Mouse (Mus musculus) kidney, postnatal 0 days (tissue): ENCODE results near the gene Kcna5. TPM values are rescaled to one million over a fixed set of nuclear protein-coding genes. Genes with fewer than 3 reads are reported as not detected.
A peak's percentile ranks its signal among the peaks of the same experiment; 100 is the strongest.

Experiments
- ATAC-seq: fragments of 200-750 bp; cut with Nextera tagmentation; replicated peaks from 2 replicates; pipeline ENCODE4 v1.8.0; 2017; ENCODE audit warnings: low read depth, moderate number of reproducible peaks, moderate TSS enrichment, moderate library complexity; ENCODE audit not compliant: low FRiP score
- DNase-seq: peaks from one replicate; pipeline ENCODE4 v3.0.0-alpha.2; 2016; ENCODE audit warnings: low spot score
- H3K27ac ChIP-seq: fragments of 300-500 bp; sonication (generic); 2 replicates; pipeline ENCODE4 v1.5.1; 2014; ENCODE audit warnings: mild to moderate bottlenecking
- H3K27me3 ChIP-seq: fragments of 300-500 bp; sonication (generic); 2 replicates; pipeline ENCODE4 v1.6.1; 2014; ENCODE audit warnings: low read length, mixed read lengths; ENCODE audit not compliant: insufficient read depth
- H3K36me3 ChIP-seq: fragments of 300-500 bp; sonication (generic); 2 replicates; pipeline ENCODE4 v1.6.1; 2014; ENCODE audit warnings: low read length, mixed read lengths; ENCODE audit not compliant: insufficient read depth
- H3K4me1 ChIP-seq: fragments of 300-500 bp; sonication (generic); replicated peaks from 2 replicates; pipeline ENCODE4 v1.6.1; 2014; ENCODE audit warnings: antibody characterized with exemption, low read length, mixed read lengths; ENCODE audit not compliant: insufficient read depth
- H3K4me2 ChIP-seq: fragments of 300-500 bp; sonication (generic); 2 replicates; pipeline ENCODE4 v1.6.1; 2014; ENCODE audit warnings: mild to moderate bottlenecking, low read length, moderate library complexity, mixed read lengths
- H3K4me3 ChIP-seq: fragments of 300-500 bp; sonication (generic); replicated peaks from 2 replicates; pipeline ENCODE4 v1.5.1; 2014; ENCODE audit warnings: low read depth, low read length
- H3K9ac ChIP-seq: fragments of 300-500 bp; sonication (generic); 2 replicates; pipeline ENCODE4 v1.6.1; 2014; ENCODE audit warnings: low read depth, low read length
- H3K9me3 ChIP-seq: fragments of 300-500 bp; sonication (generic); replicated peaks from 2 replicates; pipeline ENCODE4 v1.6.1; 2016; ENCODE audit warnings: low read length, inconsistent platforms, mixed read lengths
- CTCF ChIP-seq: IDR thresholded peaks from 2 replicates; pipeline ENCODE4 v1.5.1; 2016; ENCODE audit warnings: antibody characterized with exemption, low read depth, mild to moderate bottlenecking, moderate library complexity
- WGBS: fragments of 180-500 bp; shearing (Covaris S2); extraction: QIAGEN DNeasy Blood & Tissue Kit; methylation state at CpG from one replicate; pipeline ENCODE4 v1.1.7; 2014; 5-methylcytosine and 5-hydroxymethylcytosine counted together
- polyA plus RNA-seq: library from polyadenylated mRNA; unstranded; fragments of >200 nt; fragmentation: Nextera tagmentation; extraction: Ambion mirVana; gene quantifications from 2 replicates; pipeline ENCODE4 v1.2.1, GENCODE M21; 2015

The Kcna5 gene
- 3.0 and 3.5 TPM in 2 replicates for polyA plus RNA-seq

- Histone ChIP-seq H3K4me1 (peaks cover 15% of the 10 kb centered on the region; the same call in 1 of the 2 replicates), H3K36me3 (no peaks in the 10 kb centered on the region), H3K27ac (no peak within 1 kb of the TSS; the same call in 1 of the 2 replicates), H3K4me3 (peak within 1 kb of the TSS; percentile 18; the same call in 1 of the 2 replicates), H3K9me3 (no peaks in the 10 kb centered on the region), H3K27me3 (0 out of 2 replicates have a peak, but pooled peaks cover 6% of the 10 kb centered on the region), H3K9ac (no peak within 1 kb of the TSS), H3K4me2 (peak within 1 kb of the TSS; percentile 57)
- TF ChIP-seq CTCF, result no peak
- WGBS, result under 1% methylated on average over 15 of the region's 15 CpGs
- DNase-seq, result peak; percentile 81
- ATAC-seq, result peak; percentile 75
Measured at GRCm38 (mm10) chr6:126535208-126535910, at the start of gene Kcna5. Gene Kcna5, minus strand, starts transcription at chr6:126535412.

DNA sequence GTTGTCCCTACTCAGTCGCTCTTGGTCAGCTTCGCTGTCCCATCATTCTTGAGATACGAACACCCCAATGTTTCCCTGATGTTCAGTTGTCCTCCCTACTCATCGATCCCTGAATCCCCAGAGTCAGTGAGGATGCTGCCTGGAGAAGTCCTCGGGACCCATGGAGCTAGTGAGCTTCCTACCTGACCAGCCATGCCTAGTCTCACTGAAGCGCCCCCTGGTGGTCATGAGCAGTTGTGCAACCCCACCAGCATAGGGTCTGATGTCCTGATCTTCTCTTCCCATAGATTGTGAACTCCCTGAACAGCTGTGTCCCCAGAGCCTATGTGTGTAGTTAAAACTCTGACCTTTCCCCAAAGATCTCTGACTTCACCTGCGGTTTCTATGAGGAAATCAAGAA lies 47.9 kb upstream of the Kcna5 start:
- Histone ChIP-seq H3K36me3 (no peaks in the 10 kb centered on the region), H3K4me3 (no peak overlapping the region), H3K9me3 (no peaks in the 10 kb centered on the region), H3K27me3 (no peaks in the 10 kb centered on the region), H3K4me1 (no peaks in the 10 kb centered on the region), H3K27ac (no peak overlapping the region), H3K9ac (no peak overlapping the region), H3K4me2 (no peak overlapping the region)
- ATAC-seq (no peak), DNase-seq (peak; percentile 11)
- TF ChIP-seq CTCF, result peak; percentile 74
- 64% methylated on average over 7 of the region's 7 CpGs for WGBS

DNA sequence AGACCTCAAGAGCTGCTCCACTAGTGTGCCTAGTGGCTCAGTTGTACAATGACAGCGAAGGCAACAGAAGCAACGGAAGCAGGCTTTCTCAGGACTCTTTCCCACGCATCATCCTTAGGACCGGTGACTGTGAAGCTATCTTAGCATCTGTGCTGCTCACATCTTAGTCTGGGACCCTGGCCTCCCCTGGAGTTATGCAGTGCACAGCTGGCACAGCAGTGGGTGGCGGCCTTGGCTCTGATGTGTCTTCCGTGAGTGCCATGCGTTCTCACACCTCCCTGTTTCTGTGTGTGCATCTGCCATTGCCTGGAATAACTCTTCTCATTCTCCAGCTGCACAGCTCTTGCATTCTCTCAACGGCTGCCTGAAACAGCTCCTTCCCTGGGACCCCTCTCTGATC lies 46.4 kb upstream of the Kcna5 start:
- TF ChIP-seq CTCF, result no peak
- Histone ChIP-seq H3K4me1 (no peaks in the 10 kb centered on the region), H3K27ac (no peak overlapping the region), H3K9me3 (no peaks in the 10 kb centered on the region), H3K27me3 (no peaks in the 10 kb centered on the region), H3K4me2 (no peak overlapping the region), H3K4me3 (no peak overlapping the region), H3K9ac (no peak overlapping the region), H3K36me3 (no peaks in the 10 kb centered on the region)
- ATAC-seq (no peak), DNase-seq (no peak)
- WGBS, result 80% methylated on average over 8 of the region's 8 CpGs

DNA sequence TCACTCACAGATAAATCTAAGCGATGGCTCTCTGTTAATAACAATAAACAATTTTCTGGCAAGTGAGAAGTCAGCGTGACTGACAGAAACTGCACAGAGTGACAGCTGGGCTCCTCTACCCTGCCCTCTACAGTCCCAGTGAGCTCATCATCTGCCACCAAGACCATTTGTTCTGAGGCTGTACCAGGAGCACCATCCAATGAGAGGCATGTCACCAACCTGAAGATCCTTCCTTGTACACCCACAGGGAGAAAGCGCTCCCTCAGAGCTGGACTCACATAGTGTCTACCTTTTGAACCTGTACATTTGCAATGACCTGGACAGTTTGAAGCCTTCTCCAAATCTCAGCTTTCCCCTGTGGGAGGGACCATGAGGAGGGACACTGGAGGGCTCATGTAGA lies 45.4 kb upstream of the Kcna5 start:
- Histone ChIP-seq H3K27ac (no peak overlapping the region), H3K4me2 (no peak overlapping the region), H3K36me3 (no peaks in the 10 kb centered on the region), H3K4me1 (no peaks in the 10 kb centered on the region), H3K9me3 (no peaks in the 10 kb centered on the region), H3K27me3 (no peaks in the 10 kb centered on the region), H3K4me3 (no peak overlapping the region), H3K9ac (no peak overlapping the region)
- no peak for TF ChIP-seq CTCF
- DNase-seq (no peak), ATAC-seq (no peak)
- WGBS, result 83% methylated on average over 3 of the region's 3 CpGs

DNA sequence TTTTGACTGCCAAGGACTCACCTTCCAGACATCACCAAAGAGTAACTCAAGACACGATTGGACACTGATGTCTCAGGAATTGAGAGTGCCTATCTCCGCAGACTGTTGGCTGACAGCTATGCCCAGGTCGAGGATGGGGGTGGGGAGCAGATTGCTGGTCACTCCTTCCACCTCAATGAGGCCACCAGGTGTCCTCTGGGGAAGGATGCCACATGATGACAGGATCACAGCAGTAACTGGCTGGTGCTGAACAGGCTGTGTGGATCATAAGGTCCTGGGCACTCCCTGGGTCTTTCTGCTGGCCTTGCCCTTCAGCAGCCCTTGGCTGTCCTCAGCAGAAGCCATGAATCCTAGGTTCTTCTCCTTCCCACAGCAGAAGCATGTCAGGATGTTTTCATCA lies 42.2 kb upstream of the Kcna5 start:
- Histone ChIP-seq H3K36me3 (no peaks in the 10 kb centered on the region), H3K9me3 (no peaks in the 10 kb centered on the region), H3K4me3 (no peak overlapping the region), H3K4me2 (no peak overlapping the region), H3K27ac (no peak overlapping the region), H3K27me3 (no peaks in the 10 kb centered on the region), H3K9ac (no peak overlapping the region), H3K4me1 (no peaks in the 10 kb centered on the region)
- ATAC-seq (no peak), DNase-seq (no peak)
- WGBS, result 84% methylated on average over 3 of the region's 3 CpGs
- no peak for TF ChIP-seq CTCF

GRCm38 (mm10) chr6:126576566-126576965 lies 41.4 kb upstream of the Kcna5 start:
- Histone ChIP-seq H3K27ac (no peak overlapping the region), H3K9me3 (no peaks in the 10 kb centered on the region), H3K4me3 (no peak overlapping the region), H3K27me3 (no peaks in the 10 kb centered on the region), H3K9ac (no peak overlapping the region), H3K4me2 (no peak overlapping the region), H3K4me1 (no peaks in the 10 kb centered on the region), H3K36me3 (no peaks in the 10 kb centered on the region)
- ATAC-seq (no peak), DNase-seq (no peak)
- 59% methylated on average over 1 of the region's 1 CpGs for WGBS
- TF ChIP-seq CTCF, result no peak
